Mouse (Mus musculus) limb, embryonic 14.5 days (tissue): ENCODE data around the gene Pax4. TPM values are rescaled to one million over a fixed set of nuclear protein-coding genes. Genes with fewer than 3 reads are reported as not detected.

Experiments
- ATAC-seq: fragments of 200-750 bp; cut with Nextera tagmentation; 2 replicates; pipeline ENCODE4 v1.8.0; 2017; ENCODE audit warnings: low read depth, moderate number of reproducible peaks, moderate TSS enrichment; ENCODE audit not compliant: low FRiP score
- DNase-seq: peaks from one replicate; pipeline ENCODE4 v3.0.0-alpha.2; 2015; ENCODE audit warnings: low spot score
- H3K27ac ChIP-seq: fragments of 300-500 bp; sonication (generic); replicated peaks from 2 replicates; pipeline ENCODE4 v1.5.1; 2014; ENCODE audit warnings: low read depth, mild to moderate bottlenecking, low read length, moderate library complexity, mixed read lengths
- H3K27me3 ChIP-seq: fragments of 300-500 bp; sonication (generic); 2 replicates; pipeline ENCODE4 v1.6.1; 2014; ENCODE audit warnings: low read length, mixed read lengths; ENCODE audit not compliant: control insufficient read depth, insufficient read depth
- H3K36me3 ChIP-seq: fragments of 300-500 bp; sonication (generic); 2 replicates; pipeline ENCODE4 v1.6.1; 2014; ENCODE audit warnings: mild to moderate bottlenecking, low read length, moderate library complexity, mixed read lengths; ENCODE audit not compliant: control insufficient read depth, insufficient read depth
- H3K4me1 ChIP-seq: fragments of 300-500 bp; sonication (generic); 2 replicates; pipeline ENCODE4 v1.6.1; 2014; ENCODE audit warnings: antibody characterized with exemption, low read length, mixed read lengths; ENCODE audit not compliant: control insufficient read depth, insufficient read depth
- H3K4me2 ChIP-seq: fragments of 300-500 bp; sonication (generic); replicated peaks from 2 replicates; pipeline ENCODE4 v1.6.1; 2014; ENCODE audit warnings: low read depth, mild to moderate bottlenecking, low read length, moderate library complexity; ENCODE audit not compliant: severe bottlenecking
- H3K4me3 ChIP-seq: fragments of 300-500 bp; sonication (generic); replicated peaks from 2 replicates; pipeline ENCODE4 v1.5.1; 2014; ENCODE audit warnings: low read length
- H3K9ac ChIP-seq: fragments of 300-500 bp; sonication (generic); 2 replicates; pipeline ENCODE4 v1.6.1; 2014; ENCODE audit warnings: mild to moderate bottlenecking, low read depth, low read length, moderate library complexity; ENCODE audit not compliant: severe bottlenecking
- H3K9me3 ChIP-seq: fragments of 300-500 bp; sonication (generic); 2 replicates; pipeline ENCODE4 v1.6.1; 2016; ENCODE audit warnings: low read length; ENCODE audit not compliant: control insufficient read depth
- POLR2A ChIP-seq: fragments of 200-500 bp; IDR thresholded peaks from 2 replicates; pipeline ENCODE4 v1.8.0; 2012; ENCODE audit warnings: inconsistent platforms, mild to moderate bottlenecking, moderate library complexity, borderline replicate concordance; ENCODE audit not compliant: insufficient read depth, insufficient read length; ENCODE audit errors: extremely low read depth
- WGBS: fragments of 180-500 bp; shearing (Covaris S2); extraction: QIAGEN DNeasy Blood & Tissue Kit; methylation state at CpG from one replicate; pipeline ENCODE4 v1.1.7; 2014; 5-methylcytosine and 5-hydroxymethylcytosine counted together
- polyA plus RNA-seq, 2 experiments: library from polyadenylated mRNA; depleted of rRNA in 1 of 2; stranded (reverse) in 1 of 2; unstranded in 1 of 2; fragments of >200 nt; fragmentation: Nextera tagmentation in 1 of 2; extraction: Ambion mirVana in 1 of 2; gene quantifications; 2 replicates each; pipeline versions ENCODE4 v1.2.1 to v1.2.3; 2012 to 2014

The Pax4 gene
- polyA plus RNA-seq, 2 experiments = not detected

- H3K9ac ChIP-seq = no peak overlapping the region
These were observed 26.4 kb downstream of the Pax4 start for GRCm38 (mm10) chr6:28422651-28423290.

GRCm38 (mm10) chr6:28421469-28422000 lies 27.6 kb downstream of the Pax4 start:
- Histone ChIP-seq H3K4me2 (peak overlapping the region; percentile 77), H3K9ac (peak overlapping the region; percentile 65), H3K9me3 (no peaks in the 10 kb centered on the region), H3K36me3 (peaks cover 34% of the 10 kb centered on the region), H3K27ac (0 out of 2 replicates have a peak overlapping the region, but pooled peaks have one; percentile 38), H3K4me3 (peak overlapping the region; percentile 80), H3K27me3 (no peaks in the 10 kb centered on the region), H3K4me1 (peaks cover 24% of the 10 kb centered on the region)
- under 1% methylated on average over 25 of the region's 27 CpGs for WGBS
- no peak for TF ChIP-seq POLR2A
- ATAC-seq = peak; percentile 89
- DNase-seq = peak; percentile 92

More at GRCm38 (mm10) chr6:28422651-28423290, 26.4 kb downstream of the Pax4 start:
- Histone ChIP-seq H3K4me2 (peak overlapping the region; percentile 41; the same call in 1 of the 2 replicates), H3K4me3 (peak overlapping the region; percentile 95), H3K27me3 (no peaks in the 10 kb centered on the region), H3K9me3 (no peaks in the 10 kb centered on the region), H3K4me1 (peaks cover 24% of the 10 kb centered on the region), H3K27ac (peak overlapping the region; percentile 86; the same call in 1 of the 2 replicates), H3K36me3 (peaks cover 34% of the 10 kb centered on the region)
- DNase-seq (no peak), ATAC-seq (peak; percentile 8; the same call in 1 of the 2 replicates)
- no peak for TF ChIP-seq POLR2A
- WGBS = 72% methylated on average over 15 of the region's 15 CpGs

- no peak for DNase-seq
- Histone ChIP-seq H3K4me2 (peak overlapping the region; percentile 77), H3K9me3 (no peaks in the 10 kb centered on the region), H3K4me1 (peaks cover 24% of the 10 kb centered on the region), H3K27ac (0 out of 2 replicates have a peak overlapping the region, but pooled peaks have one; percentile 38), H3K4me3 (peak overlapping the region; percentile 80), H3K36me3 (peaks cover 29% of the 10 kb centered on the region), H3K27me3 (no peaks in the 10 kb centered on the region), H3K9ac (peak overlapping the region; percentile 65)
- WGBS = 22% methylated on average over 13 of the region's 13 CpGs
- TF ChIP-seq POLR2A = no peak
- no peak for ATAC-seq
These were observed 28.3 kb downstream of the Pax4 start for GRCm38 (mm10) chr6:28420865-28421264.

DNA sequence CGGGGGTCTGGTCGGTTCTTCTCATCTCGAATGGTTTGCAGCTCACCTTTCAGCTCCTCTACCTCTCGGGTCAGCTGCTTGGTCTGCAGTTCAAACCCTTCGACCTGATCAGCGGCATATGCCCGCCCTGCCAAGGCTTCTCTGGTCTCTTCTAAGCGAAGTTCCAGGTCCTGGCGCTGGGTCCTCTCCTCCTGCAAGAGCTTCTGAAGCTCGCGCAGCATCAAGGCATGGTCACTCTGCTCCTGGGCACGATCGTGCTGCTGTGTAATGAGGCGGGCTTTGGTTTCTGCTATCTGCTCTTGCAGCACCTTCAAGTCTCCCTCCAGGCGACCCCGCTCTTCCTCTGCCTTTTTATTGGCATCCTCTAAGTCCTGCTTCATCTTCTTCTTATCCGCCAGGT lies 28.8 kb downstream of the Pax4 start:
- H3K4me1 ChIP-seq = peaks cover 24% of the 10 kb centered on the region
- ATAC-seq = no peak
- peaks cover 29% of the 10 kb centered on the region for H3K36me3 ChIP-seq
- peak overlapping the region; percentile 77 for H3K4me2 ChIP-seq
- no peaks in the 10 kb centered on the region for H3K27me3 ChIP-seq
- peak overlapping the region; percentile 65; the same call in 1 of the 2 replicates for H3K9ac ChIP-seq
- no peak for TF ChIP-seq POLR2A
- H3K4me3 ChIP-seq = peak overlapping the region; percentile 80
- no peak overlapping the region for H3K27ac ChIP-seq
- WGBS = 79% methylated on average over 17 of the region's 17 CpGs
- H3K9me3 ChIP-seq = no peaks in the 10 kb centered on the region
- no peak for DNase-seq

- H3K27me3 ChIP-seq = no peaks in the 10 kb centered on the region
- TF ChIP-seq POLR2A = no peak
- H3K36me3 ChIP-seq = peaks cover 36% of the 10 kb centered on the region
- H3K9ac ChIP-seq = no peak overlapping the region
- H3K9me3 ChIP-seq = no peaks in the 10 kb centered on the region
- peaks cover 21% of the 10 kb centered on the region for H3K4me1 ChIP-seq
- no peak overlapping the region for H3K27ac ChIP-seq
- H3K4me2 ChIP-seq = no peak overlapping the region
- WGBS = 88% methylated on average over 2 of the region's 2 CpGs
- no peak overlapping the region for H3K4me3 ChIP-seq
- DNase-seq = no peak
- no peak for ATAC-seq
These were observed 29.5 kb downstream of the Pax4 start for GRCm38 (mm10) chr6:28419673-28420072.
